Mouse (Mus musculus): ENCODE results near the gene Scube3. TPM values are rescaled to one million over a fixed set of nuclear protein-coding genes. Genes with fewer than 3 reads are reported as not detected.

Scube3 gene
- polyA plus RNA-seq, 1 experiment from 2014 or later = 8.7 TPM

DNA sequence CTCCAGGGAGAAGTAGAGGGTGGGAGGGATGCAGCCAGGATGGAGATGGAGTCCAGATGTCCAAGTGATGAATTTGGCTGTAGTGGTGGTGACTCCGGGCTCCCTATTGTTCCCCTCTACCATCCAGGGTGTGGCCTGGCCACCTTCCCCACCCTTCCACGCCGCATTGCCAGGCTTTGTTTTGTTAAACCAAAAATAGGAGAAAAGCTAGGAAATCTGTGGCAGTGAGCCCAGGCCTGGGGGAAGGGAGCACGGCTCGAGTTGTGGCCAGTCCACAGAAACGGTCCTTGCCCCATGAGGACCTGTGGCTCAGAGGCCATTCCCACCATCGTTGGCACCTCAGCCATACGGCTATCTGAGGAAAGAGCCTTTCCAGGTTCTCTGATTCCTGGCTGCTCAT lies 13.0 kb downstream of the Scube3 start:
- no peak for DNase-seq (ENCODE audit: low spot score)
- Histone ChIP-seq H3K9me3 (no peaks in the 10 kb centered on the region), H3K4me3 (no peak overlapping the region), H3K27me3 (replicated peaks; ENCODE audit: low read depth, poor library complexity, severe bottlenecking) (peaks cover 36% of the 10 kb centered on the region), H3K4me1 (peaks cover 50% of the 10 kb centered on the region), H3K27ac (replicated peaks) (no peak overlapping the region), H3K36me3 (replicated peaks) (peaks cover 81% of the 10 kb centered on the region)
- WGBS = 89% methylated on average over 8 of the region's 8 CpGs

DNA sequence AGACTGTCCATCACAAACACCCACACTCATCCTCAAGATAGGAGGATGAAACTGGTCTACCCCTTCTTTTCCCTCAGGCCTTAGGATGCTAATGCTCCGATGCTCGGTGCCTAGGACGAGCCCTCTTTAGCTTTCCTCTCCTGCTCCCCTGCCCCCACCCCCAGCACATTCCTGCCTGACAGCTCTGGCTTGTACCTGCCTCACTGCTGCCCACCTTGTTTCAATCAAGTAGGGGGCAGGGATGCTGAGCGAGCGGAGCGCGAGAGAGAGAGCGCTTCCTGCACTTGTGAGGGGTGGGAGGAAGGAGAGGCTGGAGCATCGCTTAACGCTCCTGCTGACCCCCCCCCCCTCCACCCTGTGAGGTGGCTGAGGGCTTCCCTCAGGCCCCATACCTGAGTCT lies 18.4 kb downstream of the Scube3 start:
- peak overlapping the region; percentile 17; the same call in 1 of the 2 replicates for H3K4me3 ChIP-seq
- DNase-seq (ENCODE audit: low spot score) = peak; percentile 68
- H3K9me3 ChIP-seq = no peaks in the 10 kb centered on the region
- 10% methylated on average over 10 of the region's 10 CpGs for WGBS
- peaks cover 82% of the 10 kb centered on the region for H3K27me3 ChIP-seq (replicated peaks; ENCODE audit: low read depth, poor library complexity, severe bottlenecking)
- peak overlapping the region; percentile 63; the same call in 1 of the 2 replicates for H3K27ac ChIP-seq (replicated peaks)
- peaks cover 49% of the 10 kb centered on the region for H3K4me1 ChIP-seq
- H3K36me3 ChIP-seq (replicated peaks) = peaks cover 99% of the 10 kb centered on the region

DNA sequence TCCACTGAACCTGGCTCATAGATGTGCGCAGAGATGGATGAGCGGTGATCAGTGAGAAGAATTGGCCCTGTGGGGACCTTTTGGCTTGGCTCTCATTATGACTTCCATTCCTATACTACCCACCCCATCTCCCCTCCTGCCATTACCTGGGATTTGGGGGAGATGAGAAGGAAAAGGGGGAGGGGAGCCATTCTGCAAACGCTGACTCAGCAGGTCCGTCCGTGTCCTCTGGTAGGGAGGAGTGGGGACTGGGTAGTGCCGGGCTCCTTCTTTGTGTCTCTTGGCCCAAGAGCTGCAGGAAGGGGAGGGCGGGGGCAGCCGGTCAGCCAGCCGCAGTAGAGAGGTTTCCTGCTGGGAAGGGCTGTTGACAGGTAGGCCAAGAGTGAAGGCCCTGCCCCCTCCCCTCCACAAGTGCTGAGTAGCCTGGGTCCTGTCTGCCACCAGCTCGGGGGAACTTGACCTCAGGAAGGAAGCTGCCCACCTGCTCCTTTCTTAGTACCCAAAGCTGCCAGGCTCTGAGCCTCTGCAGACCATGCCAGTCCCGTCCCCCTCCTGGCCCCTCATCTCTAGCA lies 19.5 kb downstream of the Scube3 start:
- H3K4me3 ChIP-seq = no peak overlapping the region
- 19% methylated on average over 11 of the region's 11 CpGs for WGBS
- peaks cover 49% of the 10 kb centered on the region for H3K4me1 ChIP-seq
- H3K27me3 ChIP-seq (replicated peaks; ENCODE audit: low read depth, poor library complexity, severe bottlenecking) = peaks cover 85% of the 10 kb centered on the region
- H3K27ac ChIP-seq (replicated peaks) = peak overlapping the region; percentile 63; the same call in 1 of the 2 replicates
- DNase-seq (ENCODE audit: low spot score) = no peak
- H3K9me3 ChIP-seq = no peaks in the 10 kb centered on the region
- peaks cover 99% of the 10 kb centered on the region for H3K36me3 ChIP-seq (replicated peaks)

DNA sequence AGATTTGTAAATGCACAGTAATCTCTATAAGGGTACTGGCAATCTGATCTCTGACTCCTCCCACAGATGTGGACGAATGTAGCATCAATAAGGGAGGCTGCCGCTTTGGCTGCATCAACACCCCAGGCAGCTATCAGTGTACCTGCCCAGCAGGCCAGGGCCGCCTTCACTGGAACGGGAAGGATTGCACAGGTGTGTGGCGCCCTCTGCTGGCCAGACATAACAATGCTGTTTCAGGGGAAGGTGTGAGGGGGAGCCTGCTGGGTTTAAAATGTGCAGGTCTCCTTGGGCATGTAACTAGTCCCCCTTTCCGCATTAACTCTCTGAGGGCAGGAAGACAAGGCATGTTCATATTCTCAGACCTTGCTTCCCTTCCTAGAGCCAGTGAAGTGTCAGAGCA lies 21.7 kb downstream of the Scube3 start:
- DNase-seq (ENCODE audit: low spot score) = peak; percentile 88
- peaks cover 63% of the 10 kb centered on the region for H3K27me3 ChIP-seq (replicated peaks; ENCODE audit: low read depth, poor library complexity, severe bottlenecking)
- no peaks in the 10 kb centered on the region for H3K9me3 ChIP-seq
- WGBS = 7% methylated on average over 6 of the region's 6 CpGs
- no peak overlapping the region for H3K27ac ChIP-seq (replicated peaks)
- H3K36me3 ChIP-seq (replicated peaks) = peaks cover 99% of the 10 kb centered on the region
- H3K4me3 ChIP-seq = no peak overlapping the region
- H3K4me1 ChIP-seq = peaks cover 32% of the 10 kb centered on the region

DNA sequence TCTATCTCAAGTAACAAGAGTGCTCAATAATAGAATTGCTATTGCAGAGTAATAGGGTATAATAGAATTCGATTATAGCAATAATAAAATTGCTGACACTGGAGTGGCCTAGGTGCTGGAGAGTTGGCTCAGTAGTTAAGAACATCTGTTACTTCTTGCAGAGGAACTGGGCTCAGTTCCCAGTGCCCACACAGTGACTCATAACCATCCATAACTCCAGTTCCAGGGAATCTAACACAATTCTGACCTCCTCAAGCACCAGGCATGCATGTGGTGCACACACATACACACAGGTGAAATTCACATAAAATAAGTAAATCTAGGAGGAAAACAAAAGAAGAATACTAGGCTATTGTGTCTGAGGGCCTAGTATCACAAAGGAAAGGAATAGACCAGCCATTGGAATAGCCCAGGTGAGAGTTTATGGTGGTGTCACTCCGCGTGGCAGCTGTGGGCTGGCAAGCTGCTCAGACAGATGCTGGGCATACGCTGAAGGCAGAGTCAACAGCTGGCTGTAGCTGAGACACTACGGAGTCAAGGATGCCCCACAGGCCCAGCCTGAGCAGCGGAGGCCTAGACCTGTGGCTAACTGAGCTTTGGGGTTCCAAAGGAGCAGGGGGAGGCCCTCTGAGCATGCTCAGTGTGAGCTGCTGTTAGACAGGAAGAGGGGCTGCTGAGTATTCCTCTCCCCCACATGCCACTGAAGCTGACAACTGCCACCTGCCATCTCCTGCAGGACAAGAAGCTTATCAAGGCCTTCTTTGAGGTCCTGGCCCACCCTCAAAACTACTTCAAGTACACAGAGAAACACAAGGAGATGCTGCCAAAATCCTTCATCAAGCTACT lies 28.7 kb downstream of the Scube3 start:
- H3K36me3 ChIP-seq (replicated peaks) = peaks cover 75% of the 10 kb centered on the region

DNA sequence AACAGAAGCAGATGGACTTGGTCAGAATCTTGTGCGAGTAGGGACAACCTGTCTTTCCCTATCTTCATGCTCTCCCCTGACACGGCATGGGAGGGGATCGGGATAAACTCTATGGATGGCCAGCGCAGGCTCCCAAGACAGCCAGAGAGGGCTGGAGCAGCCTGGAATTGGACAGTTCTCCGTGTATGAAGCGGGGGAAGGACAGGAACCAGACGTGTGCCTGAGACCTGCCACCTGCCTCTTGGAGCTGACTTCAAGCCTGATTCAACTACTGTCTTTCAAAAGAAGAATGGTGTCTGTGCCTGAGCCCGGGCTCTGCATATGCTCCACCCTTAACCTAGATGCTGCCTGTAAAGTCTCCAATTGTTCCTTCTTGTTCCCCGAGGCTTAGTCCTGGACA lies 30.7 kb downstream of the Scube3 start:
- H3K27ac ChIP-seq (replicated peaks) = peak overlapping the region; percentile 19; the same call in 1 of the 2 replicates
- peaks cover 55% of the 10 kb centered on the region for H3K36me3 ChIP-seq (replicated peaks)
- 70% methylated on average over 9 of the region's 9 CpGs for WGBS

More for the DNA sequence above, 28.7 kb downstream of the Scube3 start:
- H3K4me1 ChIP-seq = peaks cover 38% of the 10 kb centered on the region
- H3K9me3 ChIP-seq = no peaks in the 10 kb centered on the region
- 94% methylated on average over 6 of the region's 6 CpGs for WGBS
- no peak overlapping the region for H3K4me3 ChIP-seq
- peaks cover 3% of the 10 kb centered on the region; the same call in 1 of the 2 replicates for H3K27me3 ChIP-seq (replicated peaks; ENCODE audit: low read depth, poor library complexity, severe bottlenecking)
- no peak for DNase-seq (ENCODE audit: low spot score)
- H3K27ac ChIP-seq (replicated peaks) = no peak overlapping the region

DNA sequence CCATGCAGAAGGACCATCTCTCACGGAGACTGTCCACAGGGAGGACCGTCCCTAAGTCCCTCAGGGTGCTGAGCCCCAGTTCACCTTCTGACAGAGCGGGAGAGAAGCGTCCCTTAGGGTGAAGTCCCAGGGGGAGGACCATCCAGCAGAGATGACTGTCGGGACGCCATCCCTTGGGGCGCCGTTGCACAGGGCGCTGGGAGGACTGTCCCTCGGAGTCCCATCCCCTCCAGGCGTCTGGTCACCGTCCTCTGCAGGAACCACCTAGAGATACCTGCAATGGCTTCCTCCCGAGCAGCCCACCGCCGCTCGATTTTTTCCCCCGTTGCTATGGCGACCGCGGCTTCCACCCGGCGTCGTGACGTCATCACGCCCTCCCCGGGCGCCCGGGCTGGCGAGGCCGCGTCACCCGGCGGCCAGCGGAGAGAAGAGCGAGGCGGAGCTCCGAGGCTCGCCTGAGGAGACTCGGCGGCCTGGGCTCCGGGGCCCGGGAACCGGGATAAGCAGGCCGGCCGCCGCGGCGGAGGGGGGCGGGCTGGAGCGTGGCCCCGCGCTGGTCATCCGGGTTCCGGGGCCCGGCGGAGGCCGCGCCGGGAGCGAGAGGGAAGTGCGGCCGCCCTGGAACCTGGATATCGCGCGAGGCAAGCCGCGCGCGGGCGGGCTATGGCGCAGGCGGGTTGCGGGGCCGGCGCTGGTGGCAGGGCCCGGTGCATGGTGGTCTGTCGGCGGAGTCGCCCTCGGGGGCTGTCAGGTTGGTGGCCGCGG lies 35.0 kb downstream of the Scube3 start, which contains the start of gene Zfp523:
TSS of gene Zfp523 (plus strand) at position 355 of the 765 bp plus-strand sequence.
- H3K27me3 ChIP-seq (replicated peaks; ENCODE audit: low read depth, poor library complexity, severe bottlenecking) = no peaks in the 10 kb centered on the region
- DNase-seq (ENCODE audit: low spot score) = peak; percentile 96
- H3K27ac ChIP-seq (replicated peaks) = peak within 1 kb of the TSS; percentile 99
- H3K4me1 ChIP-seq = peaks cover 82% of the 10 kb centered on the region
- H3K36me3 ChIP-seq (replicated peaks) = peaks cover 28% of the 10 kb centered on the region
- H3K4me3 ChIP-seq = peak within 1 kb of the TSS; percentile 93
- WGBS = under 1% methylated on average over 82 of the region's 82 CpGs
- no peaks in the 10 kb centered on the region for H3K9me3 ChIP-seq

More for the DNA sequence above, 30.7 kb downstream of the Scube3 start:
- Histone ChIP-seq H3K4me3 (no peak overlapping the region), H3K9me3 (no peaks in the 10 kb centered on the region), H3K4me1 (peaks cover 53% of the 10 kb centered on the region), H3K27me3 (replicated peaks; ENCODE audit: low read depth, poor library complexity, severe bottlenecking) (no peaks in the 10 kb centered on the region)
- no peak for DNase-seq (ENCODE audit: low spot score)

DNA sequence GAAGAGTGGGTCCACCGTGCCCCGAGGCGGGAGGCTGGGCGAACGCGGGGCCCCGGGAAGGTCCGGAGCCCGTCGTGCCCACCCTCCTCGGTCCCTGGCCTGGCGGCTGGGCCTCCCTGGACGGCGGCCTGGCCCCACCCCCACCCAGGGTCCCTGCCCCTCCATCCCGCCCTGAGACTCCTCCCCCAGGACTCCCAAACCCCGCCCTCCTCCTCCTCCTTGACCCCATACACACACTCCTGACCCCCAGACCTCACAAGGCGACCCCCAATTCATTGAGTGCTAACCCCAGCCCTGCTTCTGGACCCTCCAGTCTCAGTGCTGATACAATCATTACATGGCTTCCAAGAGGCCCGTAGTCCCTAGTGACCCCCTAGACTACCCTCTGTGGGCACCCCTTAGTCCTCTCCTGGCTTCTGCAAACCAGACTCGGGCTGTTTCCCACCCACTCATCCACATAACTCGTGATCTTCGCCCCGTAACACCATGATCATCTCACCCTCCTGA lies 35.7 kb downstream of the Scube3 start:
- peak; percentile 85 for DNase-seq (ENCODE audit: low spot score)
- Histone ChIP-seq H3K4me3 (peak overlapping the region; percentile 93), H3K9me3 (no peaks in the 10 kb centered on the region), H3K4me1 (peaks cover 76% of the 10 kb centered on the region), H3K36me3 (replicated peaks) (peaks cover 22% of the 10 kb centered on the region), H3K27ac (replicated peaks) (peak overlapping the region; percentile 99), H3K27me3 (replicated peaks; ENCODE audit: low read depth, poor library complexity, severe bottlenecking) (no peaks in the 10 kb centered on the region)
- WGBS = 8% methylated on average over 22 of the region's 22 CpGs

DNA sequence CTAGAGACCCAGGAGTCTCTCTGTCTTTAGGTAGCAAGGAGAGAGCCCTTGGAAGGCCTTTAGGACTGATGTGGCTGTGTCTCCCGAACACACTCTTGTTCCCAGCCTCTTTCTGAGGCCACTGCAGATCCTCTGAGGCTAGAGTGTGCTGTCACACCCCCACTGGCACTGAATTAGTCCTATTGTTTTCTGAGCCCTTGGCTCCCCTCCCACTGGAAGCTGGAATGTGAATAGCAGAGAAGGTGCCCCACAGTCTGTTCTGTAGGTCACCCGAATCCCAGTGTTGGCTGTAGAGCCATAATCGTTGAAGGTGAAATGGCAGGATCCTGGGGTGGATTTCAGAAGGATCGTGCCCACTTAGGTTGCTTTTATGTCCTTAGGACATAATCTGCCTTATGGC lies 38.4 kb downstream of the Scube3 start:
- no peak overlapping the region for H3K4me3 ChIP-seq
- WGBS = 47% methylated on average over 4 of the region's 4 CpGs
- no peak overlapping the region for H3K27ac ChIP-seq (replicated peaks)
- H3K27me3 ChIP-seq (replicated peaks; ENCODE audit: low read depth, poor library complexity, severe bottlenecking) = no peaks in the 10 kb centered on the region
- H3K9me3 ChIP-seq = no peaks in the 10 kb centered on the region
- no peak for DNase-seq (ENCODE audit: low spot score)
- peaks cover 18% of the 10 kb centered on the region for H3K36me3 ChIP-seq (replicated peaks)
- peaks cover 63% of the 10 kb centered on the region for H3K4me1 ChIP-seq

DNA sequence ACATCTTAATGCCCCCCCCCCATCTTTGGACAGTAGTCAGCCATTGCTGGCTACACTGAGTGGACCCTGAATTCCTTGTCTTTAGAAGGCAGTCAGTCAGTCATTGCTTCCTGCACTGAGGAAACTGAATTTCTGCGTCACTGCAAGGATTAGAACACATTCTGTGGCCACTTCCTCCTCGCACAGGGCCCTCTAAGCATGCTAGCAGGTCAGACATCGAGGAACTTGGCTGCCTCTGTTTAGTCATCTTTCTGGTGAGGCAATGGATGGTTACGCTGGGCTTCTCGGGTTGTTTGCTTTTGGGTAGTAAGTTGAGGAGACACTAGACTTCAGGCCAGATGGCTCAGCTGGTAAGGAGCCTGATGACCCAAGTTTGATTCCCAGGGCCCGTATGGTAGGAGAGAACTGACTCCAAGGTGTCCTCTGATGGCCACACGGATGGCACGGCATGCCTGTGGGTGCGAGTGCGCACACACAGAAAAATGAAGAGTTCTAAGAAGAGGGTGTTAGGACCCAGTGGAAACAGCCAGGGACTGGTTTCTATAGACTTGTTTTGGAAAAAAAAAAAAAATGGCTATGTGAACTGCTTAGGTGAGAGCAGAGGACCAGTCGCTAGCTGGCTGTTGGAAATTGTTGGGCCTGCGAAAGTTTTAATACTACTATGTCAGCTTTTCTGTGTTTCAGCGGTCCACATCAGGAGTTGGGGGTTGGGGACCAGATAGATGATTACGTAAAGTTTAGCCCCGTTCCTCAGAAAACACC lies 39.0 kb downstream of the Scube3 start:
- no peak overlapping the region for H3K27ac ChIP-seq (replicated peaks)
- peaks cover 24% of the 10 kb centered on the region for H3K36me3 ChIP-seq (replicated peaks)
- no peak for DNase-seq (ENCODE audit: low spot score)
- WGBS = 81% methylated on average over 15 of the region's 15 CpGs
- no peaks in the 10 kb centered on the region for H3K9me3 ChIP-seq
- H3K4me3 ChIP-seq = no peak overlapping the region
- H3K4me1 ChIP-seq = peaks cover 58% of the 10 kb centered on the region
- H3K27me3 ChIP-seq (replicated peaks; ENCODE audit: low read depth, poor library complexity, severe bottlenecking) = no peaks in the 10 kb centered on the region

DNA sequence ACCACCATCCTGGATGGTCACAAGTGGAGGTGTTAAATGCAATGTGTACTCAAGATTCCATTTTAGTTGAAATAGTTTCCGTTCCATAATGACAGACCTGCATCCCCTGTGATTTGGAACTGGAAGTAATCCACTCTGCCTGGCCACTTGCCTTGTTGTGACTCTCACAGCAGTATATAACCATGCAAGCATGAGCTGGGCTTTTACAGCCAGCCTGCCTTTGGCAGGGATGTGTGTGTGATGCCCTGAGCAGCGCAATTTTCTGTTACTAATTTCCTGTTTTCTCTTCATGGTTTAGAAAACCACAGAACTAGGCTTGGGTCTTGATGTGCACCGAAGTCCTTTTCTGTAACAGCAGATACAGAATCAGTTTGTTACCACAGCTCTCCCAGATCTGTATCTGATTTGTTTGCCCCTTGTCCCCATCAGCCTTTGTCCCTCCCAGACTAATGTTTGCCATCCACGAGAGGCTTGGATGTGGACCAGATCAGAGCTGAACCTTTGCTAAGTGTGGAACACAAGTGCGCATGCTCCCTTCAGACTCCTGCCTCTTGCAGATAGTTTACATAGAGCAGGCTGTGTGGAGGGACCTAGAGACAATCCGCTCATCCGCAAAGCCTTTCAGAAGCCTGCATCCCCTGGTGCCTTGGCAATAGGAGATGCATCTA lies 43.2 kb downstream of the Scube3 start:
- Histone ChIP-seq H3K27ac (replicated peaks) (no peak overlapping the region), H3K4me3 (no peak overlapping the region), H3K9me3 (no peaks in the 10 kb centered on the region), H3K27me3 (replicated peaks; ENCODE audit: low read depth, poor library complexity, severe bottlenecking) (no peaks in the 10 kb centered on the region), H3K4me1 (peaks cover 28% of the 10 kb centered on the region), H3K36me3 (replicated peaks) (peaks cover 39% of the 10 kb centered on the region)
- WGBS = 88% methylated on average over 7 of the region's 7 CpGs
- DNase-seq (ENCODE audit: low spot score) = no peak

Measured in embryonic facial prominence, embryonic 10.5 days (tissue).